Mouse (Mus musculus): Measurements from ENCODE around the gene Smarcb1. TPM values are rescaled to one million over a fixed set of nuclear protein-coding genes. Genes with fewer than 3 reads are reported as not detected.
A peak's percentile ranks its signal among the peaks of the same experiment; 100 is the strongest.

Gene Smarcb1
- polyA plus RNA-seq, 1 experiment from 2014 or later = 295 TPM

GRCm38 (mm10) chr10:75904391-75904790 lies 17.0 kb downstream of the Smarcb1 start:
- no peaks in the 10 kb centered on the region for H3K27me3 ChIP-seq (ENCODE audit: control insufficient read depth, insufficient read depth, low read length)
- ATAC-seq (replicated peaks; ENCODE audit: low FRiP score) (no peak), DNase-seq (ENCODE audit: low spot score) (no peak)
- no peak overlapping the region for H3K4me3 ChIP-seq (ENCODE audit: low read depth, low read length)
- peaks cover 24% of the 10 kb centered on the region for H3K36me3 ChIP-seq (ENCODE audit: control insufficient read depth, insufficient read depth, low read length)
- no peaks in the 10 kb centered on the region for H3K9me3 ChIP-seq (ENCODE audit: control insufficient read depth, low read length)
- H3K9ac ChIP-seq (ENCODE audit: low read length) = no peak overlapping the region
- WGBS = 93% methylated on average over 5 of the region's 5 CpGs
- no peak overlapping the region for H3K4me2 ChIP-seq (ENCODE audit: low read depth, low read length, severe bottlenecking)
- no peaks in the 10 kb centered on the region for H3K4me1 ChIP-seq (replicated peaks; ENCODE audit: control insufficient read depth, insufficient read depth, low read length)
- H3K27ac ChIP-seq (ENCODE audit: low read depth, low read length) = no peak overlapping the region

- Histone ChIP-seq H3K9me3 (ENCODE audit: control insufficient read depth, low read length) (no peaks in the 10 kb centered on the region), H3K4me1 (replicated peaks; ENCODE audit: control insufficient read depth, insufficient read depth, low read length) (no peaks in the 10 kb centered on the region), H3K4me2 (ENCODE audit: low read depth, low read length, severe bottlenecking) (no peak overlapping the region), H3K27me3 (ENCODE audit: control insufficient read depth, insufficient read depth, low read length) (no peaks in the 10 kb centered on the region), H3K9ac (ENCODE audit: low read length) (no peak overlapping the region), H3K4me3 (ENCODE audit: low read depth, low read length) (no peak overlapping the region), H3K36me3 (ENCODE audit: control insufficient read depth, insufficient read depth, low read length) (peaks cover 10% of the 10 kb centered on the region), H3K27ac (ENCODE audit: low read depth, low read length) (no peak overlapping the region)
- no peak for ATAC-seq (replicated peaks; ENCODE audit: low FRiP score)
- DNase-seq (ENCODE audit: low spot score) = no peak
- WGBS = 90% methylated on average over 3 of the region's 3 CpGs
Measured at GRCm38 (mm10) chr10:75898846-75899245, 22.6 kb downstream of the Smarcb1 start.

- no peak overlapping the region for H3K4me3 ChIP-seq (ENCODE audit: low read depth, low read length)
- H3K9ac ChIP-seq (ENCODE audit: low read length) = no peak overlapping the region
- no peak overlapping the region for H3K27ac ChIP-seq (ENCODE audit: low read depth, low read length)
- H3K9me3 ChIP-seq (ENCODE audit: control insufficient read depth, low read length) = no peaks in the 10 kb centered on the region
- no peak overlapping the region for H3K4me2 ChIP-seq (ENCODE audit: low read depth, low read length, severe bottlenecking)
- WGBS = 81% methylated on average over 6 of the region's 6 CpGs
- no peaks in the 10 kb centered on the region for H3K27me3 ChIP-seq (ENCODE audit: control insufficient read depth, insufficient read depth, low read length)
- H3K36me3 ChIP-seq (ENCODE audit: control insufficient read depth, insufficient read depth, low read length) = peaks cover 7% of the 10 kb centered on the region; the same call in 1 of the 2 replicates
- no peak for ATAC-seq (replicated peaks; ENCODE audit: low FRiP score)
- no peak for DNase-seq (ENCODE audit: low spot score)
- H3K4me1 ChIP-seq (replicated peaks; ENCODE audit: control insufficient read depth, insufficient read depth, low read length) = peaks cover 4% of the 10 kb centered on the region; the same call in 1 of the 2 replicates
Measured at GRCm38 (mm10) chr10:75898039-75898564, 23.3 kb downstream of the Smarcb1 start.

GRCm38 (mm10) chr10:75897373-75897772 lies 24.0 kb downstream of the Smarcb1 start:
- ATAC-seq (replicated peaks; ENCODE audit: low FRiP score) = no peak
- Histone ChIP-seq H3K4me3 (ENCODE audit: low read depth, low read length) (no peak overlapping the region), H3K4me2 (ENCODE audit: low read depth, low read length, severe bottlenecking) (no peak overlapping the region), H3K9ac (ENCODE audit: low read length) (no peak overlapping the region), H3K9me3 (ENCODE audit: control insufficient read depth, low read length) (no peaks in the 10 kb centered on the region), H3K36me3 (ENCODE audit: control insufficient read depth, insufficient read depth, low read length) (peaks cover 5% of the 10 kb centered on the region; the same call in 1 of the 2 replicates), H3K27me3 (ENCODE audit: control insufficient read depth, insufficient read depth, low read length) (no peaks in the 10 kb centered on the region), H3K27ac (ENCODE audit: low read depth, low read length) (no peak overlapping the region), H3K4me1 (replicated peaks; ENCODE audit: control insufficient read depth, insufficient read depth, low read length) (peaks cover 4% of the 10 kb centered on the region; the same call in 1 of the 2 replicates)
- peak; percentile 84 for DNase-seq (ENCODE audit: low spot score)
- 38% methylated on average over 6 of the region's 6 CpGs for WGBS

- Histone ChIP-seq H3K36me3 (ENCODE audit: control insufficient read depth, insufficient read depth, low read length) (peaks cover 5% of the 10 kb centered on the region; the same call in 1 of the 2 replicates), H3K27me3 (ENCODE audit: control insufficient read depth, insufficient read depth, low read length) (no peaks in the 10 kb centered on the region), H3K27ac (ENCODE audit: low read depth, low read length) (no peak overlapping the region), H3K4me1 (replicated peaks; ENCODE audit: control insufficient read depth, insufficient read depth, low read length) (peaks cover 4% of the 10 kb centered on the region; the same call in 1 of the 2 replicates), H3K4me3 (ENCODE audit: low read depth, low read length) (no peak overlapping the region), H3K9ac (ENCODE audit: low read length) (no peak overlapping the region), H3K4me2 (ENCODE audit: low read depth, low read length, severe bottlenecking) (no peak overlapping the region), H3K9me3 (ENCODE audit: control insufficient read depth, low read length) (no peaks in the 10 kb centered on the region)
- DNase-seq (ENCODE audit: low spot score) (no peak), ATAC-seq (replicated peaks; ENCODE audit: low FRiP score) (no peak)
- WGBS = 100% methylated on average over 1 of the region's 1 CpGs
Measured at GRCm38 (mm10) chr10:75896208-75896607, 25.2 kb downstream of the Smarcb1 start.

GRCm38 (mm10) chr10:75895730-75896129 lies 25.7 kb downstream of the Smarcb1 start:
- no peak for ATAC-seq (replicated peaks; ENCODE audit: low FRiP score)

GRCm38 (mm10) chr10:75894601-75895000 lies 26.8 kb downstream of the Smarcb1 start:
- no peak for ATAC-seq (replicated peaks; ENCODE audit: low FRiP score)
- Histone ChIP-seq H3K4me3 (ENCODE audit: low read depth, low read length) (no peak overlapping the region), H3K27me3 (ENCODE audit: control insufficient read depth, insufficient read depth, low read length) (no peaks in the 10 kb centered on the region), H3K9ac (ENCODE audit: low read length) (no peak overlapping the region), H3K27ac (ENCODE audit: low read depth, low read length) (no peak overlapping the region), H3K4me1 (replicated peaks; ENCODE audit: control insufficient read depth, insufficient read depth, low read length) (peaks cover 4% of the 10 kb centered on the region; the same call in 1 of the 2 replicates), H3K36me3 (ENCODE audit: control insufficient read depth, insufficient read depth, low read length) (peaks cover 5% of the 10 kb centered on the region; the same call in 1 of the 2 replicates), H3K9me3 (ENCODE audit: control insufficient read depth, low read length) (no peaks in the 10 kb centered on the region), H3K4me2 (ENCODE audit: low read depth, low read length, severe bottlenecking) (no peak overlapping the region)
- 81% methylated on average over 6 of the region's 6 CpGs for WGBS
- no peak for DNase-seq (ENCODE audit: low spot score)

More at GRCm38 (mm10) chr10:75895730-75896129, 25.7 kb downstream of the Smarcb1 start:
- no peaks in the 10 kb centered on the region for H3K9me3 ChIP-seq (ENCODE audit: control insufficient read depth, low read length)
- peaks cover 4% of the 10 kb centered on the region; the same call in 1 of the 2 replicates for H3K4me1 ChIP-seq (replicated peaks; ENCODE audit: control insufficient read depth, insufficient read depth, low read length)
- no peak overlapping the region for H3K4me3 ChIP-seq (ENCODE audit: low read depth, low read length)
- no peak overlapping the region for H3K9ac ChIP-seq (ENCODE audit: low read length)
- no peak for DNase-seq (ENCODE audit: low spot score)
- WGBS = 94% methylated on average over 5 of the region's 5 CpGs
- H3K27me3 ChIP-seq (ENCODE audit: control insufficient read depth, insufficient read depth, low read length) = no peaks in the 10 kb centered on the region
- H3K36me3 ChIP-seq (ENCODE audit: control insufficient read depth, insufficient read depth, low read length) = peaks cover 5% of the 10 kb centered on the region; the same call in 1 of the 2 replicates
- no peak overlapping the region for H3K4me2 ChIP-seq (ENCODE audit: low read depth, low read length, severe bottlenecking)
- H3K27ac ChIP-seq (ENCODE audit: low read depth, low read length) = no peak overlapping the region

- peak; percentile 100 for ATAC-seq (replicated peaks; ENCODE audit: low FRiP score)
- Histone ChIP-seq H3K4me1 (replicated peaks; ENCODE audit: control insufficient read depth, insufficient read depth, low read length) (peaks cover 4% of the 10 kb centered on the region; the same call in 1 of the 2 replicates), H3K27ac (ENCODE audit: low read depth, low read length) (no peak within 1 kb of the TSS), H3K4me2 (ENCODE audit: low read depth, low read length, severe bottlenecking) (peak within 1 kb of the TSS; percentile 72), H3K36me3 (ENCODE audit: control insufficient read depth, insufficient read depth, low read length) (peaks cover 5% of the 10 kb centered on the region; the same call in 1 of the 2 replicates), H3K4me3 (ENCODE audit: low read depth, low read length) (peak within 1 kb of the TSS; percentile 26), H3K27me3 (ENCODE audit: control insufficient read depth, insufficient read depth, low read length) (no peaks in the 10 kb centered on the region), H3K9me3 (ENCODE audit: control insufficient read depth, low read length) (no peaks in the 10 kb centered on the region), H3K9ac (ENCODE audit: low read length) (peak within 1 kb of the TSS; percentile 31; the same call in 1 of the 2 replicates)
- peak; percentile 96 for DNase-seq (ENCODE audit: low spot score)
- 1% methylated on average over 49 of the region's 51 CpGs for WGBS
Measured at GRCm38 (mm10) chr10:75893089-75893750, 28.2 kb downstream of the Smarcb1 start, which contains the start of gene Derl3. Gene Derl3, plus strand, starts transcription at chr10:75893413.
